Mouse (Mus musculus): ENCODE data around the gene Cyba.

DNA sequence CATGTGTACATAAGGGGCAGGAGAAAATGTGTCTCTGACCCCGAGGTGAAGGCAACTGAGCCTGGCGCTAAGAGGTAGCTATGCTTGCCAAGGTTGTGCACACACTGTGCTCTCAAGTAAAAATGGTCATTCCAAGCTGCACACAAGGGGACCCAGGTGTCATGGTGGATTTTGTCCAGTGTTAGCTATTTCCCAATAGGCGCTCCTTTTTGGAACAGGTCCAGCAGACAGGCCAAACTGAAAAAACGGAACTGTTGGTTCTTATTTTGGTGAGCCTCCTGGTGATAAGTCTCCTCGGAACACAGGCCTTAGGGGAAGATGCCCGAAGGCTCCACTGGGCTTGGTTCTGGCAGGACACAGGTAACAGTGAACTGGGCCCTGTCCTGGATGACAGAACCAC, 21.7 kb upstream of the Cyba start:
- TF ChIP-seq CTCF (conservative IDR thresholded peaks at IDR 0.05; ENCODE audit: insufficient read depth, insufficient read length, low read depth, low read length) = no peak
- TF ChIP-seq POLR2A (IDR thresholded peaks at IDR 0.05; ENCODE audit: low read depth, low read length) = no peak

Data from kidney, adult 2 months (tissue).